Mouse (Mus musculus) CD8-positive naive resting alpha-beta T cell, adult 2 months (primary cell): ENCODE measurements around the gene Spa17.

ENCODE experiments used
- DNase-seq, 2 experiments: peaks; one replicate each; pipeline ENCODE4 v3.0.0; 2022; ENCODE audit warnings: low read depth in 2 of 2, low spot score in 2 of 2

The Spa17 gene

DNA sequence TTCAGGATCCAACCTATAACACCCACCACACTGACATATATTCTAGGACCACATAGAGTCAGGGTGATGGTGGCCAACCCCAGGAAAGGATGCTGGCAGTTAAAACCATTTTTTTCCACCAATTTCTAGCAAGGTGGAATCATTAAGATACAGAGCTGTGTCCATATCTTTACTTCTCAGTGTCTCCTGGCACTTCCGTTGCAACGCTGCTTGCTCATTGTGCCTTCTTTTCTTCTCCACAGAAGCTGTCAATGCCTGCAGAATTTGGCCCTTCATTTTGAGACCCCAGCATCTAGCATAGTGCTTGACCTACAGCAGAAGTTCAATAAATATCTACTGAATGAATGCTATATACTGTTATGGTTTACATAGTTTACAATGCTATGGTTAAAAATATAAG, 46.5 kb downstream of the Spa17 start:
- DNase-seq, result no peak

DNA sequence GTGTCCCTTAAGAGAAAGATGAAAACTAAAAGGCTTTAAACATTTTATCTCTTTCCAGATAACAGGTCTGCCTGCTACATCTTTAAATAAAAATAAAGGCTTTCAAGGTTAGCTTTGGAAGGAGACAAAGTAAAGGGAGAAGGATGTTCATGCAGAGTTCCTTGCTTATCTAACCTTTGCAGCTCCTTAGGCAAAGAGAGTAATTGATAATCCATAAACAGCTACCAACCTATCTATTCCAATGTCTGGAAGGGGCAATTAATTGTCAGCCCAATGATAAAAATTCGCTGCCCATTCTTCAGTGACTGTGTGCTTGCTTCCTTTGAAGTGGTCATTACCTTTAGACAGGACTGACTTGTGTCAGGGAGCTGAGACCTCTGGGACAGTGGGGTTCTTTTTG, 49.7 kb downstream of the Spa17 start:
- no peak for DNase-seq

DNA sequence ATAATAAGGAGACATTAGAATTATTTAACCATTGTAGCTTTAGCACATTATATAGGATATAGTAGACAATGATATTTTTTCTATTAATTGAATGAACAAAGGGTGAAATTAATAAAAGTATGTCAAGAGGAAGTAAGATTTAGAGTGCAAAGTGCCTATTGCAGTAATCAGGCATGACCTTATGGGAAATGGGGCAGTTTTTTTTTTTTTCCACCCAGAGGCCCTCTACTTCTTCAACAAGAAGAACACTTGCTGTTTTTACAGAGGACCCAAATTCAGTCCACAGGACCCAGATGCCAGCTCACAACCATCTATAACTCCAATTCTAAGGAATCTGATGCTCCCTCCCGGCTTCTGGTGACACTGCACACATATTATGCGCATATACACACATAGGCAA, 52.9 kb downstream of the Spa17 start:
- no peak for DNase-seq

DNA sequence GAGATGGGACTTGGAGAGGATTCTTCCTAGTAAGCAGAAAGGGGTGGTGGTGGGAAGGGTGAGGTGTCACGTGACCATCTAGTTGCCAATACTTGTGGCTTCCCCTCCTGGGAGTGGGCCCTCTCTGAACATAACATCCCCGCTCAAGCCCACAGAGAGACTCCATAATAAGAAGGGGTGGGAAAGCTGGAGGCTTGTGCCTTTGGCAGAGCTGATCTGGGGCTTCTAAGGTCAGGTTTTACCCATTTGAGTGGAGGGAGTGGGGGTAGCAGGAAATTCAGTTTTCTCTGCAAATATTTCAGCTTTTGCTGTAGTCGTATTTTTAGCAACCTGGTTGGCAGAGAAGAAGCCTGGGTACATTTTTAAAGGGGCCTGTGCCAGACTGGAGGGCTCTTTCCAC, 57.2 kb downstream of the Spa17 start:
- no peak for DNase-seq

DNA sequence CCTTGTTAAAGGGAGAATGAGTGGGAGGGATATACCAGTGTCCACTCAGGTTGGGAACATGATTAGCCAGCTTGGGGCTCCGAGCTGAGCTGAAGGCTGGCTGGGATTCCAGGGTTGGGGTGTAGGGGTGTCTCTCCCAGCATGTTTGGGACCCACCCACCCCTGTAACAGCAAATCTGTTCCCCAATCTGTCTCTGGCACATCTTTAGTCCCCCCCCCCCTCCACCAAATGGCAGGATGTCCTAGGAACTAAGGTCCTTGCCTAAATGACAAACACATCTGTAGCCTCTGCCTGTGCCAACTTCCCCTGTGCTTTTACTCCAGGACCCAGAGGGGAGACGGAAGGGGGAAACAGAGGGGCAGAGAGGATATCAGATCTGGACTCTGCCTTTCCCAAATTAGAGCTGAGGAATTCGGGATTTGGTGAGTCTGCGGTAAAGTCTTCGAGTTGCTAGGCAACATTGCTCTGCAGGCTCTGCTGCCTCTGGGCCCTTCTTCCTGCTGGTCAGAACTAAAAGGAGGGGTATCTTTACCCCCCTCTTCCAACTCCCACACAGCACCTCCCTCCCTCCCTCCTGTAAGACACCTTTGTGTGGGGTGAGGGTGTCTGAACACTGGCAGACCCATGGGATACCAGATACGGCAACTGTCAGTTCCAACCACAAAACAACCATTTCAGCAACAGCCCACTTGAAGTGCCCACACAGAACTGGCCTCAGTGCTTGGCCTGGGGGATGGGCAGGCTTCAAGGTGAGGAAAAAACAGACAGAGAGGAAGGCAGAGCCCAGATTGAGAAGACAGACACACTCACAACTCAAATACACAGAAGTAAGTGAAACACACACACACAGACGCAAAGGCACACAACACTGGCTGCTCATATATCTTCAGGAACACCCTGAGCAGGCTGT, 58.4 kb downstream of the Spa17 start, which contains the start of gene Siae:
Gene Siae, plus strand, starts transcription at position 861 of the 911 bp plus-strand sequence.
- no peak for DNase-seq

DNA sequence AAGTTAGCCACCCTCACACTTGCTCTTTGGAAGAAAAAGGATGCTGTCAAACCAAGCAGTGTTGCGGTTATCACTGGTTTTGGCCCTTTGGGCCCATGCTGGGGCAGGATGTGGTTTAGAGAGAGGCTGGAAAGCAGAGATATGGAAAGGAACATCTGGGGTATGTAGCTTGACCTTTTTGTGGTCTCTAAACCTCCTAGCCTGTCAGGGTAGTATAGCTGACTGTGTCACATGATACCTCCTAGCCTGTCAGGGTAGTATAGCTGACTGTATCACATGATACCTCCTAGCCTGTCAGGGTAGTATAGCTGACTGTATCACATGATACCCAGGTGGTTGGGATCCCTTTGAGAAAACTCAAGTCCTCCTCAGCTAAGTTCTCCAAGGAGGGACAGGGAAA, 59.2 kb downstream of the Spa17 start:
- no peak for DNase-seq
